Mouse (Mus musculus) macrophage (primary cell): ENCODE results near the gene Myom3. TPM values are rescaled to one million over a fixed set of nuclear protein-coding genes. Genes with fewer than 3 reads are reported as not detected.
"Not testable (repeated sequence)": the region's sequence is repeated elsewhere in the genome, so short reads cannot be mapped to it uniquely, and the experiment has no call there.

Source experiments
- H3K27ac ChIP-seq: fragments of 350-480 bp; formaldehyde crosslinking; 2 replicates; pipeline ENCODE4 v1.9.0; 2021
- H3K36me3 ChIP-seq: fragments of 350-480 bp; formaldehyde crosslinking; 2 replicates; pipeline ENCODE4 v1.9.0; 2021; ENCODE audit errors: inconsistent target
- H3K4me3 ChIP-seq: fragments of 350-480 bp; formaldehyde crosslinking; 2 replicates; pipeline ENCODE4 v1.9.0; 2021; ENCODE audit errors: inconsistent target
- H3K79me2 ChIP-seq: fragments of 350-480 bp; formaldehyde crosslinking; 2 replicates; pipeline ENCODE4 v1.9.0; 2021; ENCODE audit errors: inconsistent target
- WGBS: methylation state at CpG from one replicate; pipeline ENCODE4 v1.1.7; 2026; ENCODE audit warnings: inconsistent platforms; ENCODE audit not compliant: missing documents; 5-methylcytosine and 5-hydroxymethylcytosine counted together
- polyA plus RNA-seq: library from polyadenylated mRNA; stranded (reverse); fragments of 250-400 nt; gene quantifications from 3 replicates; pipeline ENCODE4 v1.2.4, GENCODE M21; 2018; ENCODE audit warnings: inconsistent platforms
- total RNA-seq, 78 experiments: library from RNA; depleted of rRNA; stranded (reverse); fragments of 250-400 nt; gene quantifications; 1 replicate in 9 of 78; 2 replicates in 24 of 78; 3 replicates in 43 of 78; 4 replicates in 2 of 78; pipeline ENCODE4 v1.2.4; 2018; ENCODE audit warnings: inconsistent platforms in 56 of 78

The Myom3 gene
- total RNA-seq (2018; cell fraction: chromatin; rRNA removed), result not detected
- under 1 TPM in 6 of 26 experiments, not detected in 20; 0.03 to 0.06 (median 0.04) TPM for total RNA-seq (2018; cell fraction: cytosol; rRNA removed)
- not detected for total RNA-seq (2018; cell fraction: nucleus; rRNA removed)
- 0.09 TPM in 1 of 3 replicates, not detected in the others for polyA plus RNA-seq

DNA sequence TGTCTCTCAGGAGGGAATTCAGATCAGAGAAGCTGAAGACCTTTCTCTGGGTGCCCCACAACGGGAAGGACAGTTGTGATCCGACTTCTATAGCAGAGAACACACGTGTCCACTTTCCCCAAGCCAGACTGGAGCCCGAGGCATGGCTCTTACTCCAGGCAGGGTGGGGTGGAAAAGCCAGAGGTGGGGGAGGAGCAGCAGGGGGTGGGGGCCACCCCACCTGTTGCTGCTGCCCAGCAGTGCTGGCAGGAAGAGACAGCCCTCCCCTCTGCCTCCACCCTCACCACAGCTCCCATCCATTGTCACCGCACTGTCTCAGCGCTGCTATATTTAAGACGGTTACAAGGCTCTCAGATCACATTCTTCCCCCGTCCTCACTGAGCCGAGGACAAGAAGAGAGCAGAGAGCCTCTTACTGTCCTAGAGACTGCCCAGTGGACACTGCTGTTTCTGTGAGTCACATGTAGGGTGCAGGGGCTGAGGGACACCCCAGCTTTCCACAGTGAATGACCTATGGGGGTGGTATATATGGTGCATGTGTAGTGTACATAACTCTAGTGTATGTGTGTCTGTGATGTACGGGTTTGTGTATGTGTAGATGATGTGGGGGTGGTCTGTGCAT lies at the start of gene Myom3:
Gene Myom3 (plus strand): TSS at position 360 of the 621 bp plus-strand sequence.
- H3K4me3 ChIP-seq, result no peak within 1 kb of the TSS
- no peaks in the 10 kb centered on the region for H3K36me3 ChIP-seq
- H3K27ac ChIP-seq, result no peak within 1 kb of the TSS
- no peaks in the 10 kb centered on the region for H3K79me2 ChIP-seq
- WGBS, result 79% methylated on average over 10 of the region's 10 CpGs

DNA sequence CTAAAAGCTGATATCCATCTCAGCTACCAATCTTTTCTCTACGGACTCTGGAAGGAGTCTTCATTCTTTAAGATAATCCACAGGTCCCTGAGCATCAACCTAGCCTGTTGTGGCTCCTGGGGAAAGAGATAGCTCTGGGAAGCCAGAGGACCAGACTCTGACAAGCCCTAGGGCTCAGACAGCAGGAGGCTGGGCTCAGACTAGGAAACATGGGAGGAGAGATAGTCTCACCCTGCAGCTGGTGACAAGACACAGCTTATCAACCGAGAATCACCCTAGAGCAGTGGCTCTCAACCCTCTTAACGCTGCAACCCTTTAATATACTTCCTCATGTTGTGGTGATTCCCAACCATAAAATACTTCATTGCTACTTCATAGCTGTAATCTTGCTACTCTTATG lies 49.1 kb upstream of the Myom3 start:
- H3K79me2 ChIP-seq, result no peaks in the 10 kb centered on the region
- 84% methylated on average over 3 of the region's 3 CpGs for WGBS
- no peaks in the 10 kb centered on the region for H3K36me3 ChIP-seq
- no peak overlapping the region for H3K4me3 ChIP-seq
- H3K27ac ChIP-seq, result no peak overlapping the region

DNA sequence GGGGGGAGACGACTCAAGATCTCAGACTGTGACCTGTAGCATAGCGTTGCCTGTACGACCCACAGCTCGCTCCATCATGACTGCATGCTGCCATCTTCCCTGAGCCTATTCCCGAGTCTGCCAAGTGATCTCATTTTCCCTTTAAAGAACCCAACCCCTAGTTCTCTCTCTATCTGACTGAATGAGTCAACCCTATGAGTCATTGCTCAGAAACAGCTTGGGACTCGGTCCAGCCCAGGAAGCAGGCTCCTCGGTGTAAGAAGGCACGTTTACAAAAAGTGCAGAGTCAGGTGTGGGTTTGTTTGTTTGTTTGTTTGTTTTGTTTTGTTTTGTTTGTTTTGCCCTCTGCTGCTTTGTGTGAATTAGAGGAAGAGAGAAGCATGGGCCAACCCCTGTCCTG lies 44.7 kb upstream of the Myom3 start:
- 63% methylated on average over 8 of the region's 8 CpGs for WGBS
- H3K79me2 ChIP-seq, result no peaks in the 10 kb centered on the region
- H3K36me3 ChIP-seq, result no peaks in the 10 kb centered on the region
- no peak overlapping the region for H3K4me3 ChIP-seq
- H3K27ac ChIP-seq, result no peak overlapping the region

DNA sequence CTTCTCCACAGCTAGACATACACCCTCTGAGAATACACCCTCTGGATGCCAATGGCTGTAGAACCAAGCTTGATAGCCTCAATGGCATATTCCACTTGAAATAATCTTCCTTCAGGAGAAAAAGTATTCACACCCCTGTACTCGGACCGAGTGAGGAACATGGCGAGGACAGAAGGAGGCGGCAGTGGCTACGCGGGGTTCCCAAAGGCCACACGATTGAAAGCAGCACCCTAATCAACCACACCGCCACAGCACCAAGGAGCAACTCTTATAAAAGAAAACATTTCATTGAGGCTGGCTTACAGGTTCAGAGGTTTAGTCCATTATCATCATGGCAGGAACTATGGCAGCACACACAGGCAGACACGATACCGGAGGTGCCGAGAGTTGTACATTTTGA lies 43.1 kb upstream of the Myom3 start:
- WGBS, result 91% methylated on average over 6 of the region's 11 CpGs
- H3K27ac ChIP-seq, H3K36me3 ChIP-seq, H3K4me3 ChIP-seq, H3K79me2 ChIP-seq: not testable (repeated sequence)

DNA sequence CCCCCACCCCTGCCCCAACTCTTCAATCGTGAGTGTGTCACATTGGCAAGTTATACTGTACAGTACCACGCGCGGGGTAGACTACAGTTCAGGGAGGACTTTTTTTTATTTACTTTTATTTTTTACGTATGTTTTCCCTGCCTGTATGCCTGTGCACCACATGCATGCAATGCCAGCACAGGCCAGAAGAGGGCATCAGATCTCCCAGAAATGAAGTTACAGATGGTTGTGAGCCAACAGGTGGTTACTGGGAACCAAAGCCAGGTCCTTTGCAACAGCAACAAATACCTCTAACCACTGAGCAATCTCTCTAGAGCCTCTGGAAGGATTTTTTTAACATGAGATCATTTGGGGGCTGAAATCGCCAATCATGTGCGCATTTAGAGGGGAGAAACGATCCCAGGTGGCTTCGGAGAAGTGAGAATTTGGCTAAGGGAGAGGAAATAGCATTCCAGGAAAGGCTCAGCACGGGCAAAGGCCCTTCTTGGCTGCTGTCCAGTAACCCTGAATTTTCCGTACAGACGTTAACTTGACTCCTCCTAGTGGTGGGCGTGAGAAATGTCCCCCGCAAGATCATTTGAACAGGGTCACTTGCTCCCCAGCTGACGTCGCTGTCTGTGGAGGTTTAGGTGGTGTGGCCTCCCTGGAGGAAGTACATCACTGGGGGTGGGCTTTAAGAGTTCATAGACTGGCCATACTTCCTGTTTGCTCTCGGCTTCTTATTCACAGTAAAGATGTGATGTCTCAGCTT lies 36.8 kb upstream of the Myom3 start:
- WGBS, result 80% methylated on average over 17 of the region's 17 CpGs
- Histone ChIP-seq H3K36me3 (no peaks in the 10 kb centered on the region), H3K4me3 (no peak overlapping the region), H3K79me2 (no peaks in the 10 kb centered on the region), H3K27ac (no peak overlapping the region)

DNA sequence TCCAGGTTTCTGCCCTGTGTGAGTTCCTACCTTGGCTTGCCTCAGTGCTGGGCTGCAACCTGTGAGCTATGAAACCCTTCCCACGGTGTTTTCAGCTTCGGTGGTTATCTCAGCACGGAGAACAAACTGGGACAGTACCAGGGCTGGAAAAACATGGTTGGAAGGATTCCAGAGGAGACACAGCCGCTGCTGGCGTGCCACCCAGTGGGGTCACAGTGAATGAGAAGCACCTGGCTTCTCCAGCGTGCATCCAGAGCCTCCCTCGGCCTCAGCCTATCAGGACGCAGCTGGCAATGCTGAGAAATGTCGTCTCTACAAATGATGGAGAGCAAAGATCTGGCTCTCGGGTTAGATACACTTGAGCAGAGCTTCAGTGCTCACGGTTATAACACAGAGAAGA lies 33.1 kb upstream of the Myom3 start:
- no peak overlapping the region for H3K27ac ChIP-seq
- H3K4me3 ChIP-seq, result no peak overlapping the region
- 84% methylated on average over 11 of the region's 11 CpGs for WGBS
- H3K79me2 ChIP-seq, result no peaks in the 10 kb centered on the region
- H3K36me3 ChIP-seq, result no peaks in the 10 kb centered on the region

DNA sequence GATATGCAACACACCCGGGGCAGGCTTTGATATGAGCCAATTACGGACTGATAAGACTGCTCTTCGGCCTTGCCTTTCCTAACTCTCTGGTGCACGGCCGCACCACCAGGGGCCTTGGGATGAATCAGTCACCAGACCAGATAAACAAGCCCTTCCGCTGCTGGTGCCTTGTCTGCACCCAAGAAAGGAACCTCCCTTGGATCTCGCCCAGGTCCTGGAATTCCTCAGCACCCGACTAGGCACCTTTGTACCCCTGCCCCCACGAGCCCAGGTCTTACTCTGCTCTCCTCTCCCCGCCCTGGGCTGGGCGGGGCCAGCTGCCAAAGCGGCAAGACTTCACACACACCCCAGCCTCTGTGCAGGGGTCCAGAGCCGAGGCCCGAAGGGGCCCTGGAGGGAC lies 31.7 kb upstream of the Myom3 start, which contains the start of gene Il22ra1:
Gene Il22ra1 (plus strand): TSS at position 356 of the 400 bp plus-strand sequence.
- Histone ChIP-seq H3K79me2 (no peaks in the 10 kb centered on the region), H3K36me3 (no peaks in the 10 kb centered on the region), H3K27ac (no peak within 1 kb of the TSS), H3K4me3 (no peak within 1 kb of the TSS)
- 52% methylated on average over 14 of the region's 14 CpGs for WGBS

DNA sequence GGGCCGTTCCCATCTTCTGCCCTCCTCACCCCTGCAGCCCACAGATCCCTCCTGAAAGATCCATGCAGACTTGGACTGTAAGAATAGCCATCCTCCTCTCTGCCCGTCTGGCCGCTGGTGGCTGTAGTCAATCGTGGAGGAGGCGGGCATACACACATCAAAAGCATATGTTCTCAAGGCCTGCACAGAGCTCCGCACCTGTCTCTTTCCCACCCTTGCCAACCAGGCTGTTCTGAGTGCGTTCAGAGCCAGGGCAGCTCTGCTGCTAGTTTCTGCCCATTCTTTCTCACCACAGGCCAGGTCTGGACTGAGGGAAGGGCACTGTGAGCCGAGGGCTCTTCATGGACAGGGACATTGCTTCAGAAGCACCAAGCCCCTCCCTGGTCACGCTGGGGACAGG lies 29.3 kb upstream of the Myom3 start:
- 90% methylated on average over 9 of the region's 9 CpGs for WGBS
- Histone ChIP-seq H3K79me2 (no peaks in the 10 kb centered on the region), H3K4me3 (no peak overlapping the region), H3K36me3 (no peaks in the 10 kb centered on the region), H3K27ac (no peak overlapping the region)

DNA sequence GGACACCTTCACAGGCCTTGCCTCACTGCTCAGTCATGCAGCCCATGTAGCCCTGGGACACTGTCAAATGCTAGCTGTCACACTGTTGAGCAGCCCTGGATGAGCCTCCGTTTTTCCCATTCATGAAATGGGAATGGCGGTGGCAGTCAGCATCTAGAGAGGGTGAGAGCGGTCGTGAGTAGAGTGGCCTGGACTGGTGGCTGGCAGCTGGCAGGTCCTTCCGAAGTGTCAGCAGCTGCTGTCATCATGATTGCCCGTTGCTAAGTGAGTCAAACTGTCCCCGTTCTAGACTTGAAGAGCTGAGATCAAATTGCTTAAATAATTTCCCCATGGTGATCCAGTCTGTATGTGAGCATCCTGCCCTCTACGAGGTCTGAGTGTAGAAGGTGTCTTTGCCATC lies 28.6 kb upstream of the Myom3 start:
- no peaks in the 10 kb centered on the region for H3K79me2 ChIP-seq
- H3K36me3 ChIP-seq, result no peaks in the 10 kb centered on the region
- no peak overlapping the region for H3K27ac ChIP-seq
- no peak overlapping the region for H3K4me3 ChIP-seq
- WGBS, result 87% methylated on average over 8 of the region's 8 CpGs

DNA sequence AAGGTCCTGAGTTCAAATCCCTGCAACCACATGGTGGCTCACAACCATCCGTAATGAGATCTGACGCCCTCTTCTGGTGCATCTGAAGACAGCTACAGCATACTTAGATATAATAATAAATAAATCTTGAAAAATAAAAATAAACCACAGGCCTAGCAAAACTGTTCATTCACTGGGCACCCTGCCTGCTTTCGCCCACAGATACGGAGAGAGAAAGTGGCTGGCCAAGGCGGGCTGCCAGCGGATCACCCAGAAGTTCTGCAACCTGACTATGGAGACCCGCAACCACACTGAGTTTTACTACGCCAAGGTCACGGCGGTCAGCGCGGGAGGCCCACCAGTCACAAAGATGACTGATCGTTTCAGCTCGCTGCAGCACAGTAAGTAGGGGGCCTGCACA lies 25.6 kb upstream of the Myom3 start:
- Histone ChIP-seq H3K36me3 (no peaks in the 10 kb centered on the region), H3K4me3 (no peak overlapping the region), H3K79me2 (no peaks in the 10 kb centered on the region), H3K27ac (no peak overlapping the region)
- WGBS, result 95% methylated on average over 14 of the region's 14 CpGs

DNA sequence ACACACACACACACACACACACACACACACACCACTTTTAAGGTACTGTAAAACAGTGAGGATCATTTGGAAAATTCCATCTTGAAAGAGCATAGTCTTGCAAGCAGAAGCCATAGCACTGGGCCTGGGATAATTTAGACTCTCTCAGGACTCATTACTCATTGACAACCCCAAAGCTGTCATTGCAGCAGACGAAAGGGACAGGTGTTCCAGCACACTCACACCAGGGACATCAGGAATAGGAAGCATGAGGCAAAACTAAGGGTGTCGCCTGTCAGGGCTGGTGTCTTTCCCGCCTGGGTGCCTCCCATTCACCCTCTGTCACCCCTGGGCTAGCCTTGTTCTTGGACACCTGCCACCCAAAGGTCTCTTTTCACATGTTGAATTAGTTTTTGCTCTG lies 22.6 kb upstream of the Myom3 start:
- H3K27ac ChIP-seq, result no peak overlapping the region
- WGBS, result 84% methylated on average over 3 of the region's 3 CpGs
- H3K79me2 ChIP-seq, result no peaks in the 10 kb centered on the region
- H3K36me3 ChIP-seq, result no peaks in the 10 kb centered on the region
- H3K4me3 ChIP-seq, result no peak overlapping the region

DNA sequence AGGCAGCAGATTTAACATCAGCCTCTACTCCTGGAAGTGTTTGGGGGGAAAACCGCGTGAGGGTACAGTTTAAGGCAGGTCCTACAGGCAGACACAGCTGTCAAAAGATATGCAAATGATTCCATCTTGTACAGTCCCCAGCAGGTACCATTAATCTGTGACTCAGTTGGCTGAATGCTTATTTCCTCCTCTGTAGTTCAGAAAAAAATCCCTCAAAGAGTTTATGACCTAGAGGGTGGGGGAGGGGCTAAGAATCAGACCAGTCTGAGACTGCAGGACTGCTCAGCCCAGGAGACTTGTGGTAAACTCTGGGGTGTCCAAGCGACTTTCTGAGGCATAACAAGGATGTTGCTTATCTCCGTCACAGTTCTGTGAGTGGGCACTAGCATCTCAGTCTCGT lies 21.3 kb upstream of the Myom3 start:
- Histone ChIP-seq H3K79me2 (no peaks in the 10 kb centered on the region), H3K4me3 (no peak overlapping the region), H3K36me3 (no peaks in the 10 kb centered on the region), H3K27ac (no peak overlapping the region)
- 76% methylated on average over 5 of the region's 5 CpGs for WGBS

DNA sequence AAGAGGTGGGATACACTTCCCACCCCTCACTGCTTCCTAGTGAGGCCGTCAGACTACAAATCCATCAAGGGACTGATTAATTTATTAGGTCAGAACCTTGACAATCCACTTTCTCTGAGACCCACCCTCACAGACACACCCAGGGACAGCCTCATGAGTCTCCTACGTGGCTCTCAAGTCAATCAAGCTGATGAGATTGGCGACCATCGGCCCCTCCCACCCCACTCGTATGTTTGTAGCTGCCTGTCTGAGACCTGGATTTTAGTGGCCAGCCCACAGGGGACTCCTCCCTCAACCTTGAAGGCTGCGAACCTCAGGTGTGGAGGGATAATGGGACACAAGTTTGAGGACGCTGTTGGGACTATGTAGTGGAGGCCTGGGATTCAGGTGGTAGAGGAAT lies 20.4 kb upstream of the Myom3 start:
- Histone ChIP-seq H3K79me2 (no peaks in the 10 kb centered on the region), H3K4me3 (no peak overlapping the region), H3K27ac (no peak overlapping the region), H3K36me3 (no peaks in the 10 kb centered on the region)
- WGBS, result 84% methylated on average over 7 of the region's 7 CpGs

DNA sequence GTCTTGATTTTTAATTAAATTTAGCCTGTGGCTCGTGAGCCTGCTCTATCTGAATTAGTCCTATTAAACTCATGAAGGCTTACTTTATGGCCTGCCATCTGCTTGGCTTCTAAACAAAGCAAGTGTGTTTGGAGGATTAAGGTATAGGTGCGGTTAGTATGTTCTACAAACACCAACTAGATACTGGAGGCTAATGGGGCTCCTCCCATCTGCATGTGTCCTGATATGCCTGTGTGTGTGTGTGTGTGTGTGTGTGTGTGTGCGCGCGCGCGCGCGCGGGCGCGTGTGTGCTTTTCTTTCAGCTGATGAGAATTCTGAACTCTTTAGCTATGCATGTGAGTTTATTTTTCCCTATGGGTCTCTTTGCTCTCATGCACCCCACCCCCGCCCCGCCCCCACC lies 19.8 kb upstream of the Myom3 start:
- no peaks in the 10 kb centered on the region for H3K79me2 ChIP-seq
- H3K4me3 ChIP-seq, result no peak overlapping the region
- 96% methylated on average over 14 of the region's 14 CpGs for whole genome bisulfite sequencing
- H3K36me3 ChIP-seq, result no peaks in the 10 kb centered on the region
- no peak overlapping the region for H3K27ac ChIP-seq

DNA sequence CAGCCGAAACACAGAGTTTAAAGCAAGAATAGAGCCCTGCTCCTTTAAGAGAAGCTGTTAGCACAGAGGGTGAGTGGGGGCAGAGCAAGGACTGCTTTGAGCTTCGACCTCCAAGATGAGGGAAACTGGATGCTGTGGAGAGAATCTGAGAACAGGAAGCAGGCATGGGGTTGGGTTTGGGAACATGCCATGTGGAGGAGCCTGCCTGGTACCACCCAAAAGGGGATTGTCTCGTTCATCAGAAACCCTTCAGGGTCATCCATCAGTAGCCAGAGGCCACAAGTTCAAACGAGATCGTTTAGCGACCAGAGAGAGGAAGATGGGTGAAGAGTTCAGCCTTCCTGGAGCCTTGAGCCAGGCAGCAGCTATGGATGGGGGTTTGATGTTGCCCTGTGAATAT lies 16.0 kb upstream of the Myom3 start:
- Histone ChIP-seq H3K4me3 (no peak overlapping the region), H3K36me3 (no peaks in the 10 kb centered on the region), H3K79me2 (no peaks in the 10 kb centered on the region), H3K27ac (no peak overlapping the region)
- 27% methylated on average over 6 of the region's 6 CpGs for WGBS
